10 mouse cellular contexts compared by ENCODE assay signal in genomic region chr5:119673716-119674605, GRCm38 (mm10). TPM values are rescaled to one million over a fixed set of nuclear protein-coding genes. Genes with fewer than 3 reads are reported as not detected.
DNase-seq lines count a peak whose midpoint lies in the region; ATAC-seq and TF ChIP-seq lines count a peak whose summit lies in the region.
"Had no signal": no experiment of that assay in that cellular context is flagged by ENCODE, and none has a peak within 500 bp of the region (broad histone marks: within the 10 kb centered on the region; RNA-seq: fewer than 3 reads in every experiment).

No protein-coding gene starts in this region.

- peaks cover 13% of the 10 kb centered on the region for H3K4me1 ChIP-seq in kidney, embryonic 16.5 days (ENCODE audit: insufficient read depth, low read length)
- H3K4me1 ChIP-seq in hindbrain, embryonic 11.5 days (replicated peaks; ENCODE audit: control insufficient read depth, insufficient read depth, low read length) = peaks cover 7% of the 10 kb centered on the region; the same call in 1 of the 2 replicates
- H3K4me1 ChIP-seq in liver, postnatal 0 days (ENCODE audit: insufficient read depth) = peaks cover 5% of the 10 kb centered on the region; the same call in 1 of the 2 replicates

- peak overlapping the region; percentile 81 for H3K27ac ChIP-seq in kidney, embryonic 16.5 days (ENCODE audit: low read length)
- no peak overlapping the region for H3K27ac ChIP-seq in hindbrain, embryonic 11.5 days (ENCODE audit: low read depth, low read length)
- no peak overlapping the region for H3K27ac ChIP-seq in liver, postnatal 0 days (ENCODE audit: low read depth)

- no peak for TF ChIP-seq CTCF in liver, postnatal 0 days (IDR thresholded peaks at IDR 0.05; ENCODE audit: low read depth)

- no peak for ATAC-seq in kidney, embryonic 16.5 days (ENCODE audit: low FRiP score, low TSS enrichment)
- ATAC-seq in hindbrain, embryonic 11.5 days (ENCODE audit: low FRiP score) = no peak
- no peak for ATAC-seq in liver, postnatal 0 days
- ATAC-seq: inflammation-experienced regulatory T-cells, adult 6 months had no signal

- H3K4me2 ChIP-seq in kidney, embryonic 16.5 days (replicated peaks; ENCODE audit: low read depth, low read length) = peak overlapping the region; percentile 68
- no peak overlapping the region for H3K4me2 ChIP-seq in hindbrain, embryonic 11.5 days (replicated peaks; ENCODE audit: low read depth, low read length)
- H3K4me2 ChIP-seq in liver, postnatal 0 days (ENCODE audit: low read depth, low read length) = peak overlapping the region; percentile 71

- peak overlapping the region; percentile 77 for H3K9ac ChIP-seq in kidney, embryonic 16.5 days (replicated peaks; ENCODE audit: low read length)
- no peak overlapping the region for H3K9ac ChIP-seq in hindbrain, embryonic 11.5 days (ENCODE audit: low read depth, low read length)
- peak overlapping the region; percentile 51 for H3K9ac ChIP-seq in liver, postnatal 0 days (replicated peaks)

- no peaks in the 10 kb centered on the region for H3K9me3 ChIP-seq in kidney, embryonic 16.5 days (ENCODE audit: low read length)
- no peaks in the 10 kb centered on the region for H3K9me3 ChIP-seq in hindbrain, embryonic 11.5 days (ENCODE audit: control insufficient read depth, low read length)
- H3K9me3 ChIP-seq in liver, postnatal 0 days (ENCODE audit: low read length) = no peaks in the 10 kb centered on the region

- no peak for TF ChIP-seq EP300 in liver, postnatal 0 days (IDR thresholded peaks at IDR 0.05; ENCODE audit: low read depth)

- peak overlapping the region; percentile 67 for H3K4me3 ChIP-seq in kidney, embryonic 16.5 days (ENCODE audit: low read length)
- peak overlapping the region; percentile 11; the same call in 1 of the 2 replicates for H3K4me3 ChIP-seq in hindbrain, embryonic 11.5 days (ENCODE audit: low read depth, low read length)
- H3K4me3 ChIP-seq in liver, postnatal 0 days (ENCODE audit: low read depth, low read length) = peak overlapping the region; percentile 36

- WGBS in kidney, embryonic 16.5 days = 20% methylated on average over 22 of the region's 22 CpGs
- WGBS in hindbrain, embryonic 11.5 days = 3% methylated on average over 22 of the region's 22 CpGs
- WGBS in liver, postnatal 0 days (ENCODE audit: insufficient replicate concordance) = 16% methylated on average over 22 of the region's 22 CpGs

- H3K36me3 ChIP-seq in kidney, embryonic 16.5 days (ENCODE audit: insufficient read depth, low read length) = peaks cover 15% of the 10 kb centered on the region; the same call in 1 of the 2 replicates
- no peaks in the 10 kb centered on the region for H3K36me3 ChIP-seq in hindbrain, embryonic 11.5 days (ENCODE audit: control insufficient read depth, insufficient read depth, low read length)
- H3K36me3 ChIP-seq in liver, postnatal 0 days (replicated peaks; ENCODE audit: insufficient read depth, low read length) = no peaks in the 10 kb centered on the region

- H3K27me3 ChIP-seq in kidney, embryonic 16.5 days (ENCODE audit: insufficient read depth, low read length) = peaks cover 59% of the 10 kb centered on the region
- H3K27me3 ChIP-seq in hindbrain, embryonic 11.5 days (ENCODE audit: control insufficient read depth, insufficient read depth, low read length) = peaks cover 95% of the 10 kb centered on the region
- H3K27me3 ChIP-seq in liver, postnatal 0 days (ENCODE audit: insufficient read depth, low read length) = peaks cover 60% of the 10 kb centered on the region

- DNase-seq in kidney, postnatal 14 days = no peak
- peak; percentile 41 for DNase-seq in embryo, embryonic 11 days
- peak; percentile 57 for DNase-seq in hindbrain, embryonic 11.5 days (ENCODE audit: low spot score)
- DNase-seq in liver, postnatal 0 days = no peak
- no peak for DNase-seq in urinary bladder, adult 18-20 months (ENCODE audit: low spot score in 2 of 2)
- no peak for DNase-seq in cerebellum, adult 11-12 months
- DNase-seq: cerebellum, adult 9-11 months; midbrain, embryonic 14.5 days had no signal

RNA-seq across cellular contexts. Expression of gene Tbx3, which starts 3.5 kb away (rescaled TPM):
- 52.6 and 60.5 TPM in 2 replicates for polyA plus RNA-seq in kidney, embryonic 16.5 days (2015; fragmentation: Nextera tagmentation; extraction: Ambion mirVana)
- 5.1 and 9.0 TPM in 2 replicates for polyA plus RNA-seq in hindbrain, embryonic 11.5 days (2014; fragmentation: Nextera tagmentation; extraction: Ambion mirVana)
- polyA plus RNA-seq in liver, postnatal 0 days (2015; fragmentation: Nextera tagmentation; extraction: Ambion mirVana) = 2.8 and 4.2 TPM in 2 replicates

Comparison
In these comparisons a context has a peak if more than half of its experiments do, and no peak if none do; other contexts are left out.
1. H3K4me3 ChIP-seq: peak in every context shown above with its lines; median percentile 67 in kidney, embryonic 16.5 days; 36 in liver, postnatal 0 days; 11 in hindbrain, embryonic 11.5 days.
2. DNase-seq: peak in embryo, embryonic 11 days (single experiment) and hindbrain, embryonic 11.5 days (single experiment); none in kidney, postnatal 14 days (single experiment), liver, postnatal 0 days (single experiment), urinary bladder, adult 18-20 months (0 of 2) and cerebellum, adult 11-12 months (single experiment).